In the genomic region with DNA sequence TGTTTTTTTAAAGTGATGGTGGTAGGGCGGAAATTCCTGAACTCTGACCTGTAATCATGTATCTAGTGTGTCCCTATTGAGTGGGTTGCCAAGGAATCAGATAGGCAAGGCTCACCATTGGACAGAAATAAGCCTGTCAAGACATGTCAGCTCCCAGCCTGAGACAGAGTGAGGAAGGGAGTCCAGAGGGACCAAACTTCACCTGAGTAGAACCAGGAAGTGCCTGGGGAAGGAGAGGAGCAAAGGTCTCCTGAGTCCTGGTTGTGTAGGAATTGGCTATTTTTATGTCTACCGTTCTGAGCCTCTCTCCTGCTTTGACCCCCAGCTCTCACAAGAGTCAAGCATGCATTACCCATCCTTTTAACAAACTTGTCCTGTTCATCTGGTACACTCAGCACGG, we compare ENCODE assay signal across 13 mouse cellular contexts.
"Had no signal": no experiment of that assay in that cellular context is flagged by ENCODE, and none has a peak within 500 bp of the region (broad histone marks: within the 10 kb centered on the region; RNA-seq: fewer than 3 reads in every experiment).

No protein-coding gene starts in this region.

- H3K9me3 ChIP-seq: kidney, embryonic 15.5 days; limb, embryonic 15.5 days; liver, embryonic 12.5 days; midbrain, embryonic 10.5 days; midbrain, embryonic 15.5 days had no signal

- H3K27ac ChIP-seq: kidney, embryonic 15.5 days; limb, embryonic 15.5 days; liver, embryonic 12.5 days; midbrain, embryonic 10.5 days; midbrain, embryonic 15.5 days had no signal

- H3K4me2 ChIP-seq: kidney, embryonic 15.5 days; limb, embryonic 15.5 days; liver, embryonic 12.5 days; lung, embryonic 14.5 days; midbrain, embryonic 15.5 days had no signal

- H3K36me3 ChIP-seq: liver, embryonic 12.5 days; midbrain, embryonic 15.5 days had no signal

- H3K9ac ChIP-seq: kidney, embryonic 15.5 days; limb, embryonic 15.5 days; liver, embryonic 12.5 days; lung, embryonic 14.5 days; midbrain, embryonic 15.5 days had no signal

- ATAC-seq: hindbrain, embryonic 16.5 days; inflammation-experienced regulatory T-cells, adult 6 months; liver, embryonic 12.5 days; midbrain, embryonic 15.5 days had no signal

- H3K4me3 ChIP-seq: kidney, embryonic 15.5 days; limb, embryonic 15.5 days; liver, embryonic 12.5 days; midbrain, embryonic 10.5 days; midbrain, embryonic 15.5 days had no signal

- H3K27me3 ChIP-seq: kidney, embryonic 15.5 days; limb, embryonic 15.5 days; midbrain, embryonic 15.5 days had no signal

- DNase-seq: lung, embryonic 14.5 days; lung, postnatal 10 days; lung, postnatal 4 days; right cerebral cortex, postnatal 14 days; thymus, adult 18-20 months; thymus, postnatal 14 days had no signal
